ENCODE assay signal across 26 mouse cellular contexts in the genomic region with DNA sequence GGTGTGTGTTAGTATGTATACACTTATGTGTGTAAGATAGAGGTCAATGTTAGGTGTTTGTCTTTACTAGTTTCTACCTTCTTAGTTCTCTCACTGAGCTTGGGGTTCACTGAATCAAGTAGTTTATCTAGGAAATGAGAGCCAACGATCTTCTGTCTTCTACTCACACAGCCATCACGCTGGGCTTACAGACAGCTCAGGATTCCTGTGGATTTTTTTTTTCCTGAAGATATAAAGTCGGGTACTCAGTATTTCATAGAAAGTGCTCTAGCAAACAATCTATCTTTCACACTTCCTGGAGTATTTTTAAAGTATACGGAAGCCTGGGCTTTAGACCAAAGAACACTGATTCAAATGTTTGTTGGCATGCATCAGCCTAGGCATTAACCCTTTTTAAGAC.
DNase-seq lines count a peak whose midpoint lies in the region; ATAC-seq and TF ChIP-seq lines count a peak whose summit lies in the region.
"Had no signal": no experiment of that assay in that cellular context is flagged by ENCODE, and none has a peak within 500 bp of the region (broad histone marks: within the 10 kb centered on the region; RNA-seq: fewer than 3 reads in every experiment).

No protein-coding gene starts in this region.

- H3K27me3 ChIP-seq in forebrain, embryonic 14.5 days (replicated peaks; ENCODE audit: control insufficient read depth, insufficient read depth, low read length): no peaks in the 10 kb centered on the region
- no peaks in the 10 kb centered on the region for H3K27me3 ChIP-seq in forebrain, embryonic 11.5 days (ENCODE audit: control insufficient read depth, insufficient read depth, low read length)
- no peaks in the 10 kb centered on the region for H3K27me3 ChIP-seq in kidney, postnatal 0 days (ENCODE audit: insufficient read depth, low read length)
- no peaks in the 10 kb centered on the region for H3K27me3 ChIP-seq in kidney, embryonic 14.5 days (ENCODE audit: control insufficient read depth, insufficient read depth, low read length)
- H3K27me3 ChIP-seq: embryonic facial prominence, embryonic 12.5 days; embryonic facial prominence, embryonic 15.5 days; forebrain, embryonic 13.5 days; hindbrain, embryonic 12.5 days; hindbrain, embryonic 15.5 days had no signal

- no peaks in the 10 kb centered on the region for H3K4me1 ChIP-seq in forebrain, embryonic 14.5 days (ENCODE audit: control insufficient read depth, insufficient read depth, low read length)
- H3K4me1 ChIP-seq in forebrain, embryonic 11.5 days (replicated peaks; ENCODE audit: control insufficient read depth, insufficient read depth, low read length): no peaks in the 10 kb centered on the region
- no peaks in the 10 kb centered on the region for H3K4me1 ChIP-seq in kidney, postnatal 0 days (replicated peaks; ENCODE audit: insufficient read depth, low read length)
- no peaks in the 10 kb centered on the region for H3K4me1 ChIP-seq in kidney, embryonic 14.5 days (ENCODE audit: control insufficient read depth, insufficient read depth, low read length)
- H3K4me1 ChIP-seq: embryonic facial prominence, embryonic 12.5 days; embryonic facial prominence, embryonic 15.5 days; forebrain, embryonic 13.5 days; hindbrain, embryonic 12.5 days; hindbrain, embryonic 15.5 days had no signal

- H3K9ac ChIP-seq in forebrain, embryonic 14.5 days (ENCODE audit: low read length): no peak overlapping the region
- no peak overlapping the region for H3K9ac ChIP-seq in forebrain, embryonic 11.5 days (ENCODE audit: low read length)
- H3K9ac ChIP-seq in kidney, postnatal 0 days (ENCODE audit: low read depth, low read length): no peak overlapping the region
- no peak overlapping the region for H3K9ac ChIP-seq in kidney, embryonic 14.5 days (ENCODE audit: low read depth, low read length)
- H3K9ac ChIP-seq: embryonic facial prominence, embryonic 12.5 days; embryonic facial prominence, embryonic 15.5 days; forebrain, embryonic 13.5 days; hindbrain, embryonic 12.5 days; hindbrain, embryonic 15.5 days had no signal

- peak; percentile 14 for DNase-seq in forebrain, embryonic 14.5 days (ENCODE audit: low spot score)
- DNase-seq in forebrain, embryonic 11.5 days (ENCODE audit: low spot score): no peak
- DNase-seq in heart, adult 11 months: peak; percentile 74
- no peak for DNase-seq in heart, adult 18-20 months
- DNase-seq in kidney, postnatal 0 days (ENCODE audit: low spot score): peak; percentile 6
- peak; percentile 15 for DNase-seq in brain, adult 2 months (ENCODE audit: low read depth, low spot score)
- no peak for DNase-seq in right cerebral cortex, adult 2 months (ENCODE audit: low spot score in 2 of 2)
- DNase-seq: adrenal gland, adult 8-10 months; adrenal gland, postnatal 25 days; cerebellum, adult 11 months; cerebellum, adult 2 months; cerebellum, adult 9-11 months; cerebellum, postnatal 25 days; gastrocnemius, adult 2 months; gastrocnemius, postnatal 14 days; heart, adult 2 months; heart, postnatal 10 days had no signal

- WGBS in forebrain, embryonic 14.5 days: 74% methylated on average over 4 of the region's 4 CpGs
- 84% methylated on average over 4 of the region's 4 CpGs for WGBS in forebrain, embryonic 11.5 days
- WGBS in kidney, postnatal 0 days: 48% methylated on average over 4 of the region's 4 CpGs
- WGBS in kidney, embryonic 14.5 days: 59% methylated on average over 4 of the region's 4 CpGs

- TF ChIP-seq CTCF in kidney, postnatal 0 days (IDR thresholded peaks at IDR 0.05; ENCODE audit: low read depth): no peak

- no peak for ATAC-seq in forebrain, embryonic 14.5 days
- ATAC-seq in forebrain, embryonic 11.5 days (replicated peaks; ENCODE audit: low FRiP score): no peak
- no peak for ATAC-seq in kidney, postnatal 0 days (replicated peaks; ENCODE audit: low FRiP score, low read depth)
- no peak for ATAC-seq in kidney, embryonic 14.5 days (ENCODE audit: low FRiP score, low TSS enrichment)
- ATAC-seq: activated CD4-positive, CD25-positive, alpha-beta regulatory T cell, adult 4 months; forebrain, embryonic 13.5 days; intestine, postnatal 0 days had no signal

- H3K4me2 ChIP-seq in forebrain, embryonic 14.5 days (ENCODE audit: low read length): no peak overlapping the region
- H3K4me2 ChIP-seq in forebrain, embryonic 11.5 days (ENCODE audit: low read depth, low read length, severe bottlenecking): no peak overlapping the region
- H3K4me2 ChIP-seq in kidney, postnatal 0 days (ENCODE audit: low read length): no peak overlapping the region
- no peak overlapping the region for H3K4me2 ChIP-seq in kidney, embryonic 14.5 days (replicated peaks; ENCODE audit: low read depth, low read length)
- H3K4me2 ChIP-seq: embryonic facial prominence, embryonic 12.5 days; embryonic facial prominence, embryonic 15.5 days; forebrain, embryonic 13.5 days; hindbrain, embryonic 12.5 days; hindbrain, embryonic 15.5 days had no signal

- no peaks in the 10 kb centered on the region for H3K9me3 ChIP-seq in forebrain, embryonic 14.5 days (replicated peaks; ENCODE audit: control insufficient read depth, low read length)
- no peaks in the 10 kb centered on the region for H3K9me3 ChIP-seq in forebrain, embryonic 11.5 days (ENCODE audit: control insufficient read depth, low read length)
- H3K9me3 ChIP-seq in kidney, postnatal 0 days (replicated peaks; ENCODE audit: low read length): no peaks in the 10 kb centered on the region
- H3K9me3 ChIP-seq in kidney, embryonic 14.5 days (ENCODE audit: control insufficient read depth, low read length): no peaks in the 10 kb centered on the region
- H3K9me3 ChIP-seq: embryonic facial prominence, embryonic 12.5 days; embryonic facial prominence, embryonic 15.5 days; forebrain, embryonic 13.5 days; heart, embryonic 10.5 days; hindbrain, embryonic 12.5 days; hindbrain, embryonic 15.5 days had no signal

- H3K36me3 ChIP-seq in forebrain, embryonic 14.5 days (ENCODE audit: control insufficient read depth, insufficient read depth, low read length): no peaks in the 10 kb centered on the region
- no peaks in the 10 kb centered on the region for H3K36me3 ChIP-seq in forebrain, embryonic 11.5 days (ENCODE audit: control insufficient read depth, insufficient read depth, low read length)
- no peaks in the 10 kb centered on the region for H3K36me3 ChIP-seq in kidney, postnatal 0 days (ENCODE audit: insufficient read depth, low read length)
- no peaks in the 10 kb centered on the region for H3K36me3 ChIP-seq in kidney, embryonic 14.5 days (ENCODE audit: control insufficient read depth, insufficient read depth, low read length)
- H3K36me3 ChIP-seq: embryonic facial prominence, embryonic 12.5 days; embryonic facial prominence, embryonic 15.5 days; heart, embryonic 10.5 days; hindbrain, embryonic 12.5 days; hindbrain, embryonic 15.5 days had no signal

- H3K27ac ChIP-seq in forebrain, embryonic 14.5 days (ENCODE audit: low read depth, low read length): no peak overlapping the region
- H3K27ac ChIP-seq in forebrain, embryonic 11.5 days (ENCODE audit: low read depth, low read length): no peak overlapping the region
- H3K27ac ChIP-seq in kidney, postnatal 0 days: no peak overlapping the region
- no peak overlapping the region for H3K27ac ChIP-seq in kidney, embryonic 14.5 days (ENCODE audit: low read depth, low read length)
- H3K27ac ChIP-seq: embryonic facial prominence, embryonic 12.5 days; embryonic facial prominence, embryonic 15.5 days; forebrain, embryonic 13.5 days; gastrocnemius, adult 2 months; heart, adult 2 months; heart, embryonic 10.5 days; hindbrain, embryonic 12.5 days; hindbrain, embryonic 15.5 days had no signal

- no peak overlapping the region for H3K4me3 ChIP-seq in forebrain, embryonic 14.5 days (ENCODE audit: low read depth, low read length)
- H3K4me3 ChIP-seq in forebrain, embryonic 11.5 days (ENCODE audit: low read depth, low read length): no peak overlapping the region
- no peak overlapping the region for H3K4me3 ChIP-seq in kidney, postnatal 0 days (replicated peaks; ENCODE audit: low read depth, low read length)
- no peak overlapping the region for H3K4me3 ChIP-seq in kidney, embryonic 14.5 days (ENCODE audit: low read length)
- H3K4me3 ChIP-seq: embryonic facial prominence, embryonic 12.5 days; embryonic facial prominence, embryonic 15.5 days; forebrain, embryonic 13.5 days; gastrocnemius, adult 2 months; heart, adult 2 months; heart, embryonic 10.5 days; hindbrain, embryonic 12.5 days; hindbrain, embryonic 15.5 days had no signal

Comparison
In these comparisons a context has a peak if more than half of its experiments do, and no peak if none do; other contexts are left out.
1. DNase-seq: peak in forebrain, embryonic 14.5 days (single experiment), heart, adult 11 months (single experiment), kidney, postnatal 0 days (single experiment) and brain, adult 2 months (single experiment); none in forebrain, embryonic 11.5 days (single experiment), heart, adult 18-20 months (0 of 2) and right cerebral cortex, adult 2 months (0 of 2).